Mouse (Mus musculus) gastrocnemius, postnatal 10 days (tissue): ENCODE data around the gene Gm49369. TPM values are rescaled to one million over a fixed set of nuclear protein-coding genes. Genes with fewer than 3 reads are reported as not detected.
"Not testable (repeated sequence)": the region's sequence is repeated elsewhere in the genome, so short reads cannot be mapped to it uniquely, and the experiment has no call there.

Experiments used
- DNase-seq: peaks from one replicate; pipeline ENCODE4 v3.0.0; 2021; ENCODE audit warnings: mixed read lengths
- long read RNA-seq, 2 experiments: library from polyadenylated mRNA; stranded (forward); transcript quantifications; one replicate each; pipeline ENCODE4 v2.0.0; 2021
- total RNA-seq, 2 experiments: library from RNA; stranded (reverse); gene quantifications; 2 replicates each; pipeline ENCODE4 v1.2.3; 2021

Gene Gm49369
- 1 to 10 TPM in 1 of 2 experiments, not detected in 1; 1.0 TPM for total RNA-seq
- long read RNA-seq, experiment 1: 0 reads
- long read RNA-seq, experiment 2: 0 reads

DNA sequence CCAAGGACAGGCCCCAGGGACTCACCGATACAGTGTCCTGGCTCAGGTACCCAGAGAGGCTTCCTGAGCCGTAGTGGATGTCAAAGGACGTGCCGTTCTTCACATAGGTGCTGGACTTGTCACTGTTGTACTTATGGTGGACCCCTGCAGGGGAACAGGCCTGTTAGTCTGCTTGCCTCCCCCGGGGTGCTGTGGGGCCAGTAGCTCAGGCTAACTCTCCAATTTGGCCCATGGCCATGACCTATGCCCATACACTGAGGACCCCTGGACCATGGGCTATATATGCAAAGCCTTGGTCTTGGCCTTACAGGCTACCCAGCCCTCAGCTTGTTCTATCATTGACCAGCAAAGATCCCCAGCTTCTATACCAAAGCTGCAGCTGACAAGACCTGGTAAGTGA lies at the start of gene Gm49369:
Gm49369 (minus strand) TSS at position 101 of the 400 bp plus-strand sequence.
- no peak for DNase-seq

DNA sequence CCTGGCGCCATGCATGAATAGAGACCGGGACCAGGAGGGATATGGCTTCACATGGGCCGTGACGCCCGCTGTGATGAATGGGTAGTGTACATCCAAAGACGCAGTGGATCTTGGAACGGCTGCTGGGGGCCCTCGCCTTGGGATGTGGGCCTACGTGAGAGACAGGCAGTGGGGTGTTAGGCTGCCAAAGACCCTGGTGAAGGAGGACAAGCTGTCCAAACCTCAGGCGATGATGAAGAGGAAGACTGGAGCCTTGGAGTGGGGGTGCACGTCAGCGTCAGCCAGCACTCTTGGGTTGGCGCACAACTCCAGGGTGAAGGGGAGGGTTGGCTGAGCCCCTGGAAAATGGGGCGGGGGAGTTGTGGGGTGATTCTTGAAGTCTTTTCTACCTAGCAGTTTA lies 48.6 kb upstream of the Gm49369 start:
- no peak for DNase-seq

DNA sequence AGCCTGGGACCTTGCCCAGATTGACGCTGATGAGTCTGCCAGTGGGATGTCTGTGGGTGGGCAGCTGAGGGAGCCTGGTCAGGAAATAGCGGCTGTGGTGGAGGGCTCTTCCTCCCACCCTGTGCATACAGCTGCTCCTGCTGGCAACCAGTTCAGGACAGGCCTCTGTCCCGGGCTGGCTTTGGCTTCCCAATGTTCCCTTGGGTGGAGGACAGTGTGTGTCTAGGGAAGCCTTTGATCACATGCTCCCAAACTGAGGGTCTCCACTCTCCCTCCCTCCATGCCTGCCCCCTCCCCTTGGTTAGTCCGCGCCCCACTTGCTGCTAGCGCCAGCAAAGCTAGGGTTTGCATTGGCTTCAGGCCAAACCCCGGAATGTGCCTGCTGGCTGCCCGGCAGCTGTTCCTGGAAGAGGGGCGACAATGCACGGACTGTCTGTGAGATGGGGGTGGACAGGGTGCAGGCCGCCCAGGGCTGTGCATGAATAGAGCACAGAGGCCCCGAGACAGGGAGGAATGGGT lies 47.8 kb upstream of the Gm49369 start:
- DNase-seq: peak; percentile 65

DNA sequence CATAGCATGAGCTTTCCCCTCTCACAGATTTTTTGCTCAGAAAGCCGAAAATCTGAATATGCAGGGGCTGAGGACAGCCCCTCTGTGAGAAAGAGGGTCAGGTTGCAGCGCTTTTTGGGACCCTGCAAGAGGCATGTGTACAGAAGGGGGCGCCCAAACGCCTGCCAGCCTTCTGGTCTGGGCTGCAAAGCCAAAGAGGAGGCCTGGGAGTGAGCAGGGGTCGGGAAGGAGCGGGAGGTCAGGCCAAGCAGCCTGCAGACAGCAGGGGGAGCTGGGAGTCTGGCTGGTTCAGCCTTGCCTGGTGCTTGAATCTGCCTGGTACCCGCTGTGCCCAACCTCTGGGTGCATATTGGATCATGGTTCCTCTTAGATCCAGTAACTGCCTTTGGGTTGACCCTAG lies 45.7 kb upstream of the Gm49369 start:
- peak; percentile 60 for DNase-seq

DNA sequence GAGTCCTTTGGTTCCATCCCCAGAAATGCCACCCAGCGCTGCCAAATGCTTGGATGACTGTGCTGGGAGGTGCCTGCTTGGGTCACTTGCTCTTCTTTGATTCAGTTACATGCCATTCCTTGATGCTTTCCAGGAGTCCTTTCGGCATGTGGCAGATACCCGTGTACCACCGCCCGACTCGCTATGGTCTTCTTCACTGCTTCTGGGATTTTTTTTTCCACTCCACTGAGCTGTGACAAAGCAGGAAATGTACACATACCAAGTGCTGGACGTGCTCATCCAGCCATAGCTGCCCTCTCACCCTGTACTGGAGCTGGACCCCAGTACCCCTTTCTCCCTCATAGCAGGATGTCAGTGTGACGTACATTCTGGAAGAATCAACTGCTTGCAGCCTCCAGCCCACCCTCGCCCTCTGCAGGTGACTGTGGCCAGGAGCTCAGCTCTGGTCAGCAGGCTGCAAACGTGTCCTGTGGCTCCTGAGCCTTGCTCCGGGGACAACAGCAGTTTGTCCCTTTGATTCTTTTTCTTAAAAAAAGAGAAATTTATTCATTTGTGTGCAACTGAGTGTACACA lies 43.3 kb upstream of the Gm49369 start:
- no peak for DNase-seq

DNA sequence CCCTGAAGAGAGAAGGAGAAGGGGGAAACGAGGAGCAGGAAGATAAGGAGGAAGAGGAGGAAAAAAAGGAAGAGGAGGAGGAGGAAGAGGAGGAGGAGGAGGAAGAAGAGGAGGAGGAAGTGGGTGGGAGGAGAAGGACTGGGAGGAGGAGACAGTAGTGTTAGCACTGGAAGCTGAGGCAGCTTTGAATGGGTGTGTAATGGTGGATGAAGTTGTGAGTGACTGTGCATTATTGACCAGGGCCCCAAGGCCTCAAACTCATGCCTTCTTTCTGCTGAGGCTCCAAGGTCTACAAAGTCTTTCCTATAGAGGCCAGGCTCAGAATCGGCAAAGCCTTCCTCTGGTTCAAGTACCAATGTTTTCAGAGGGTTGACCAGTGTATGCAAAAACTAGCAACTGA lies 39.4 kb upstream of the Gm49369 start:
- no peak for DNase-seq

DNA sequence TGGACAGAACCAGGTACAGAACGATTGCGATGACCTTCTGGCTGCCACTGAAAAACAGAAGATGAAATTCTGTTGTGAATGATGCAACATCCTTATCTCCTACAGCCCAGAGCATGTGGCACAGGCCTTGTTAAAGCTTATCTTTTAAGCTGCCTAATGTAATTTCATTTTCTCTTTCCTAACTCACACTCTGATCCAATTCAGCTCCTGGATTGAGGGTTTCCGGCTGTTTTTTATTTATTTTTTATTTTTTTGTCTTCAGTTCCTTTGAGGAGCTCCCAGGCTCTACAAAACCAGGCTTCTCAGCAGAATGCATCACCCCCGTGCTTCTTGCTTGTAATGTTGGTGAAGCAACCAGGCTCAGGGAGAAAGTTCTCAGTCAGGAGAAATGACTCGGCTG lies 37.4 kb upstream of the Gm49369 start:
- no peak for DNase-seq

DNA sequence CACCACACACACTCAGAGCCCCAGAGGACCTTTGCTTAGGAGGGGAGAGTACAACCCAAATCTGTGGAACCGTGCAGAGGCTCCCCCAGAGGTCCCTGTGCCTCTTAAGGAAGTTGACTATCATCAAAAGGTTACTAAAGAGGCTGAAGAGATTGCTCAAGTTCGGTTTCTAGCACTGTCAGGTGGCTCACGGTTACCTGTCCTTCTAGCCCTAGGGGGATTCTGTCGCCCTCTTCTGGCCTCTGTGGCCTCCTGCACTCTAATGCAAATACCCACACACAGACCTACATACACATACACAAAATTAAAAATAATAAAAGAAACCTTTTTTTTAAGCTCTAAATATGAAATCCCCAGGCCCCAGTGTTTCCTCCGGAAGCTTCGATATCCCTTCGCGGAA lies 36.2 kb upstream of the Gm49369 start:
- no peak for DNase-seq

DNA sequence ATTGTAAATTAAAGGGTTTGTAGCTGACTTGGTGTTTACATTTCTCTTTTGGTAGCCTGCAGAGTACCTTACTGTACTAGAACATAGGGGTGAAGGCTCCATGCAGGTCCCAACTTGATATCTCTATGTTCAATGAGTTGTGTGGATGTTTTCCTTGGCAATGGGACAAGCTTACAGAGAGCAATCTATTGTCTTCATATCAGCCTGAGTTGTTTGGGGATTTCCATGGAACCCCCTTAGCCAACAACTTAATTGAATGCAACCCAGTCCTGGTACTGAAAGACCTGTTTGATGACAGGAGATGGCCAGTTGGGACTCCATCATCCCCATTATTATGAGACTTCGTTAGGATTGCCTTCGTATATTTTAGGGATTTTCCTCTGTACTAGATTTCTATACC lies 35.6 kb upstream of the Gm49369 start:
- no peak for DNase-seq

DNA sequence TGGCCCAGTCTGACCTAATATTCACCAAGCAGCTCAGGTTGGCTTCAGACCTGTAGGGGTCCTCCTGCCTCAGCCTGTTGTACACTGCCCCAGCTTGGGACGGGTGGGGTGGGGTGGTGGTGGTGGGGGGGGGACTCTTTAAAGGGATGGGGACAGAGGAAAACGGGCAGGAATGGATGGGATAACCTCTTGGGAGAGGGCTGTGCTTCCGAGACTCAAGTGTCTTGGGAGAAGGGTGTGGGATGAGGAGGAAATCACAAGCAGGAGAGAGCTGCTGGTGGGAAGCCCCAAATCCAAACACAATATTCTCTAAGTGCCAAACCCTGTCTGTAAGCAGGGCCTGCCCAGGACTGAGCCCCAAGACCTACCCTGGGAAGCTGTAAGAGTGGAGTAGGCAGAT lies 33.8 kb upstream of the Gm49369 start:
- DNase-seq: no peak

DNA sequence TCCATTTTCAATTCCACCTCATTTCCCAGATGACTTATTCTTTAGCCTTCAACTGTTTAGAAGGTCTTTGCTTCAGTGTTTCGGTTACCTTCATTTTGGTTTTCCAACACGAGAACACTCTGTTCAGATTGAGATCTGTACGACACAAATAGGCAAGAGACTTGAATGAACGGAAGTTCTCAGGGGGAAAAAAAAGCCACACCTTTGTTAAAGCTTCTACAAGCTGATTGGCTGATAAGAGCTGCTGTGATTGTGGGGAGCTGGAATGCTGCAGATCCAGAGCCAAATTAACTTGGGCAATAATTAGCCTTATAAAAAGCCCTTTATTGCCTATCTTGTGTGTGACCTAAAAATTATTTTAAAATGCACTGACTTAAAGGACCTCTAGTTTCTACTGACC lies 32.8 kb upstream of the Gm49369 start:
- DNase-seq: no peak

DNA sequence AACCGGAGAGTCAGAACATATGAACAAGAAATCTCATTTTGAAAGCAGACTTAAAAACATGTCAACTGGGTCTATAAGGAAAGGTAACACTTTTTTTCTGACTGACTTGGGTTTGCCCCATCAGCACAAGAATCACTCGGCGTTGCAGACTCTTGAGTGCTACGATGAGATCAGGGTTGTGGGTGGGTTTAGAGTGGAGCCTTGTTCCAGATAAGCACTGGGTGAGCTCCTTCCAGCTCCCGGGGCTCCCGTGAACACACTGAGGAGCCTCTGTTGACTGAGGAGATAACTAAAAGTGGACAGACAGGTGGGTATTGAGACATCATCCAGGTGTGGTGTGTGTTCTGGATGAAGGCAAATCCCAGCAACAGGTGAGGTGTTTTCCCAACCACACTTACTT lies 30.8 kb upstream of the Gm49369 start:
- no peak for DNase-seq

DNA sequence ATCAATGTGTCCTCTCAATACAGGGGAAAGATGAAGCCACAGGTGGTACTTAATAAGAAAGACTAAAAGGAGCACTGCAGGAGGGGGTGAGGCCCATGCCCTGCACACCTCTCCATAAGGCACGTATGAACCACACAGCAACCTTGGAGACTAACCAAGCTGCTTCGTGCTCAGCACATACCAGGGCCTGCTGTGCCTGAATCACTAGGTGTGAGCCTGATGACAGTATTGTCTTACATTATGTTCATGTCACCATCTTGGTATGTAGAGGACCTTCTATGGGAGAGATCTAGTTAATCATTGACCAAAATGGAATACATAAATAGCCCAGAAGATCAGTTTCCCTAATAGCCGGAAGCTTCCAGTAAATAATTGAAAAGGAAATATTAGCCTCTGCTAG lies 27.1 kb upstream of the Gm49369 start:
- no peak for DNase-seq

DNA sequence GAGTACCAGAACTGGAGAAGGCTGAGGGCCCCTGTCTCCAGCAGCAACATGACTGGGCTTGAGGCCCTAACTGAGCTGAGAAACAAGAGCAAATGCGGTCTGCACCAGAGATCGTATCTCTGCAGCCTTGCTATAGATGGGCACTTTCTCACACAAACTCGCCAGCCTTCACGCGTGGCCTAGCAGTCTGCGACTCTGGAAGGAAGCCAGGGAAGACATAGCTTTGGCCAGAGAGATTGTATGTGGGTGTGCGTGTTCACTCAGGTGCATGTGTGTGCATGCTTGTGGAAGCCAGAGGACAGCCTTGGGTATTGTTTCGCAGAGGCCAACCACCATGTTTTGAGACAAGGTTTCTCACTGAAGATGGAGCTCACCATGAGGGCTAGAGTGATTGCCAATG lies 26.2 kb upstream of the Gm49369 start:
- no peak for DNase-seq

DNA sequence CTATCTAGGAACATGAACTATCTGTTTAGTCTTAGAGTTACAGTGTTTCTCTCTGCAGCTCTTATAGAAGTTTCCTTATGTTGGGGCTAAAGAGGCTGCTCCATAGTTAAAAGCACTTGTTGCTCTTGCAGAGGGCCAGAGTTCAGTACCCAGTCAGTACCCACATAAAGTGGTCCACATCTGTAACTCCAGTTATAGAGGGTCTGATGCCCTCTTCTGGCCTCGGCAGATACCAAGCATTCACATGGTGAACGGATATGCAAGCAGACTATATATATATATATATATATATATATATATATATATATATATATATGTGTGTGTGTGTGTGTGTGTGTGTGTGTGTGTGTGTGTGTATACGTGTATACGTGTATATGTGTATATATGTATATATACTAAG lies 25.5 kb upstream of the Gm49369 start:
- DNase-seq: no peak

DNA sequence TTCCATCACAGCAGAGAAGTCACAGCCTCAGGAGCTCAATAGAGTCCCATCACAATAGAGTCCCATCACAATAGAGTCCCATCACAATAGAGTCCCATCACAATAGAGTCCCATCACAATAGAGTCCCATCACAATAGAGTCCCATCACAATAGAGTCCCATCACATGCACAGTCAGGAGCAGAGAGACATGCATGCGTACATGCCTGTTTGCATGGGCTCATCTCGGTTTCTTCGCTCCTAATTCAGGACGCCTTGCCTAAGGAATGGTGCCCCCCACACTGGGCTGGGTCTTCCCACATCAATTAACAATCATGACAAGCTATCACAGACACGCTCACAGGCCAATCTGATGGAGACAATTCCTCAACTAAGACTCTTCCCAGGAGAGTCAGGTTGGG lies 22.7 kb upstream of the Gm49369 start:
- DNase-seq: not testable (repeated sequence)

DNA sequence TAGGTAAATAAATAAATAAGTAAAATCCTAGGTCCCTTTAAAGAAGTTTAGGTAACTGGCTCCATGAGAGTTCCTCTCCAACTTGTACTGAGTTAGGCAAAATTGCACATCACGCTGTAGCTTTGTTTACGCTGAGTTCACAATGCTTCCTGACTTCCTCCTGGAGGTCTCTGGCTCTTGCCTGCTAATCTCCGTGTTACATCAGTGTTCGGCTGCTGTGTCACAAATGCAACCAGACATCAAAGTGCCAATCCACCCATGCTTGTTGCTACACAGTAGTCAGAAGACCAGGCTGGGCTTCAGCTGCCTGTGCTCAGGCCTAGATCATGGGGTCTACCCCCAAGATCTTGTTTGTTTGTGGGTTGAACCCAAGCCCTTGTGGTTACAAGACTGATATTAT lies 21.1 kb upstream of the Gm49369 start:
- DNase-seq: no peak

DNA sequence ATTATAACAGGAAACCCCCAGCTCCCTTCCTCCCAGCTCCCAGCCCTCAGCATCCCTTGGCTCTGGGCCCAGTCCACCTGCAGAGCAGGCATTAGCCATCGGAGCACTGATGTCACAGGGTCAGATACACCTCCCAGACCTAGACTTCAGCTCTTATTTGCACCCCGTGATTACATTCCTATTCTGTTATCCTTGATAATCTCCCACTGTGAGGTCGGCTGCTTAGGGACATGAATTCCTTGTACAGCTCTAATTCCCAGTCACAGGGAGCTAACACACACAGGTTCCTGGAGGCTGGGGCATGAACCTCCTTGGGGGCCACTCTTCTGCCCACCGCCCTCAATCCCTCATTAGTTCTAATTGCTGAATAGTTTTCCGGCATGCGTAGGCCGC lies 18.3 kb upstream of the Gm49369 start:
- DNase-seq: no peak

DNA sequence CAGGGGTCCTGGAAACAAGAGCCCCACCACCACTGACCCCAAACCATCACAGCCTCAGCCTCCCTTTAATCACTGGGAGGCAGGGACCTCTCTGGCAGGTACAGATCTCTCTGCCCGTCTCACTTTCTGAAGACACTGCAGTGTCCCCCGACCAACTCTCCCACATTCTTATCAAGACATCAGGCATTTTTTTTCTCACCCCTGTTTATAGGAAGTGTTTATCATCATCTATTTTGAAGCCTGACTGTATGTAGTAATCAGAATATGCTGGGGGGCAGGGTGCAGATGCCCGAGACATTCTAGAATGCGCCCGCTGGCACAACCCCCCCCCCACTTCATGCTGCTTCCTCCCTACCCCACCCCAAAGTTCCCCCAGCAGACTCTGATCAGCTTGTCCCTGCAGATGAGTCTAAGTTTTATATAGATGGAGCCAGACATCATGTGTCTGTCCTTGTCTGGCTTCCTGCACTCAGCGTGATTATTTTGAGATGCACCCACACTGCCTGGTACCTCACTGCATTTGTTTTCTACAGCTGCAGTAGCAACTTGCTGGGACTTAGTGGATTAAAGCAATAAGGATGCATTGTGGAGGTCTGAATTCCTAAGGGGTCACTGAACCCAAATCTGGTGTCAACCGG lies 17.8 kb upstream of the Gm49369 start:
- DNase-seq: no peak

DNA sequence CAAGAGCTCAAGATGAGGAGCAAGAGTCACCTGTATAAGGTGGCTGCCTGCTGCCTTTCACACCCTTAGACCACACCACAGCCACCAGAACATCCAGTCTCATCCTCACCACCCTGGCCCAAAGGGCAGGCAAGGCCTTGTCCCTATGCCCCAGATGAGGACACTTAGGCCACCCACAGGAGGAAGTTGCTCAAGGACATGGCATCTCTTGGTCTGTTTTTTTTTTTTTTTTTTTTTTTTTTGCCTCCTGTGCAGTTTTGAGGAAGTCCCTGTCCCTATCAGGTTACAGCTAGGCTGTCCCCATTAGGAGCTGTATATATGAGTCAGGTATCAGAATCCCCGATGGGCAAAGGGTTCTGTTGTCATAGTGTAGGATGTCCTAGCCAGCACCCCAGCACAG lies 16.8 kb upstream of the Gm49369 start:
- no peak for DNase-seq

DNA sequence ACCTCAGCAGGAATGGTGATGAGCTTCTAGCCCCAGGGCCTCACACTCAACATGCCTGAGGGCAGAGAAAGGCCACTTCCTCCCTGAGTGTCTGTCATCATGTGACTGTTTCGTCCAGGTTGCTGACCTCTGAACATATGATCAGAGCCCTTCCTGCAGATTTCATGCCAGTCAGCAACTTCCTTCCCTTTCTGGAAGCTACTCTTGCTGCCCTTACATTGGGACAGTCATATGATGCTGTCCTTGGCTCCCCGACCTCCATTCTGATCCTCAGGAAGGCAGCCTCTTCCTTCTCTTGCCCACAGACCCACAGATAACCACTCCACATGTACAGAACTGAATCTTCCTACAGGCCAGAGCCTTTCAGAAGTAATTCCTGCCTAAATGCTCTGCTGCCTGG lies 15.6 kb upstream of the Gm49369 start:
- no peak for DNase-seq

DNA sequence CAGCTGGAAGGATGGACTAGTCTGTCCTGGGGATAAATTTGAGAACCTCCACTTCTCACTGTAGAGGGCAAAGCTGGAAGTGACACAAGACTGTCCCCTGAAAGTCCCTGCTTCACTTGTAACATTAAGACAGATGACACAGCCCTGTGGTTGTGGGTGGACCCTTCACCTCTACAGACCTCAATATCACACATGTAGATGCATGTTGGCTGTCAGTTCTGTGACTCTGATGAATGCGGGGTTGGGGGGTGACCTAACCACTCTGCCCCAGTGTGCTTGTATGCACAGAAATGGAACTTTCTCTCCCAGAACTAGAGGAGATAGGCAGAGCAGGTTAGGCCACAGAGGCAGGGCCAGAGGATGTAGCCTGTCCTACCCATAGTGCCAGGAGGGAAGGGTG lies 14.1 kb upstream of the Gm49369 start:
- no peak for DNase-seq

DNA sequence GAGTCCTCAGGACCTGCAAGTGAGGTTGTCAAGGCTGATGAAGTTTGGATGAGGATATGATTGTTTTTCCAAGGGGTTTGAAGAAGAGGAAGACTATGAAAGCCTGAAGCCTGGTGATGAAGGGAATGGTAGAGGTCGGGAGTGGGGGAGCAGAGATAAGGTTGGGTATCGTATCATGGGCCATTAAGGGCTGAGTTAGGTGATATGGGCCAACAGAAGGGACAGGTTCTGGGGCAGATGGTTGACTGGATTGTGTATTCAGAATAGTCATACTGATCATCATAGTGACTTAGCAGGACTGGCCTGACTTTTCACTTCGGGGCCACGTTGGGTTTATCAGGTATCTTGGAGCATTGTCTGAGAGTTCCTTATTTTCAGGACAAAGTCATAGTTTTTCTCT lies 13.0 kb upstream of the Gm49369 start:
- DNase-seq: no peak
